Mouse (Mus musculus) spleen, postnatal 36 days (tissue): ENCODE measurements around the gene Abi2.
"Not testable (repeated sequence)": the region's sequence is repeated elsewhere in the genome, so short reads cannot be mapped to it uniquely, and the experiment has no call there.

Experiments used
- DNase-seq, 2 experiments: peaks; one replicate each; pipeline ENCODE4 v3.0.0; 2022; ENCODE audit warnings: low spot score in 2 of 2, mixed read lengths in 1 of 2

The Abi2 gene

DNA sequence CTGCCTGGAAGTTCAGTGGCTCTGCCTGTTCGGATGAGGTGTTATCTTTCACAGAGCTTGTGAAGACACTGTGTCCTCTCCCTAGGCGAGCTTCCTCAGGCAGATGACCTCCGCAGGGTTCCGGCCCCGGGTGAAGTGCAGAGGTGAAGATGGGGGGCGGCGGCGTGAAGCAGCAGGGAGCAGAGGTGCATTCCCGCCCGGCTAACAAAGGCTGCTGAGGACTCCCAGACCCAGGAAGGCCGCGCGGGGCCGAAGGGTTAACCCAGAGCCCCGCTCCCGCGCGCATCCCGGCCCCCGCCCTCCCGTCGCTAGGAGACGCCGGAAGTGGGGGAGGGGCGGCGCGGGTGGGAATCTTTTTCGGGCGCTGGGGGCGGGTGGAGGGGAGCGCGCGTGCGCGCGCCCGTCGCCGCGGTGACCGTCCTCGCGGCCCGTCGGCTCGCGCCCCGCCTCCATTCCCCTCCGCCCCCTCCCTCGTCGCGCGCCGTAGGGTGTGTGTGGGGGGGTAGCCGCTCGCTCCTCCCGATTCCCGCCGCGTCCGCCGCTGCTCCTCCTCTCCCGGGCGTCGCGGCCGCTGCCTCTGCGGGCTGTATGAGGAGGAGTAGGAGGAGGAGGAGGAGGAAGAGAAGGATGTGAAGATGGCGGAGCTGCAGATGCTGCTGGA is at the start of gene Abi2:
Gene Abi2 (plus strand): TSS at position 452 of the 661 bp plus-strand sequence.
- DNase-seq, result peak; percentile 67 to 71

- no peak for DNase-seq
Measured at GRCm38 (mm10) chr1:60361626-60362025, 47.8 kb upstream of the Abi2 start.

DNA sequence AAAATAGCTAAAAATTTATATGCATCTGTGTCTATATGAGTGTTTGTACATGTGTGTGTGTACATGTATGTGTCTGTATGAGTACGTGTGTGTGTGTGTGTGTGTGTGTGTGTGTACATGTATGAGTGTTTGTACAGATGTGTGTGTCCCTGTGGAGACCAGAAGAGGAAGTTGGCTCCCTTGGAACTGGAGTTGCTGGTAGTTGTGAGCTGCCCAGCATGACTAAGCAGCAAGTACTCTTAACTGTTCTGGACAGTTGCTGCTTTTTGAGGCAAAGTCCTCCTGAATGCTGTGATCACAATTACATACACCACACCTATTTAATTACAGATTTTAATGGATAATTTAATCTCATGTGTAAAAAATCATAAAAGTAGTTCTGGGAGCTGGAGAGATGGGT is 32.9 kb upstream of the Abi2 start:
- DNase-seq, result no peak

GRCm38 (mm10) chr1:60381910-60382309 is 27.5 kb upstream of the Abi2 start:
- DNase-seq, result no peak

- no peak for DNase-seq
Measured at GRCm38 (mm10) chr1:60404848-60405247, 4.6 kb upstream of the Abi2 start.

GRCm38 (mm10) chr1:60408501-60409167 is 785 bp upstream of the Abi2 start:
- DNase-seq, result no peak

DNA sequence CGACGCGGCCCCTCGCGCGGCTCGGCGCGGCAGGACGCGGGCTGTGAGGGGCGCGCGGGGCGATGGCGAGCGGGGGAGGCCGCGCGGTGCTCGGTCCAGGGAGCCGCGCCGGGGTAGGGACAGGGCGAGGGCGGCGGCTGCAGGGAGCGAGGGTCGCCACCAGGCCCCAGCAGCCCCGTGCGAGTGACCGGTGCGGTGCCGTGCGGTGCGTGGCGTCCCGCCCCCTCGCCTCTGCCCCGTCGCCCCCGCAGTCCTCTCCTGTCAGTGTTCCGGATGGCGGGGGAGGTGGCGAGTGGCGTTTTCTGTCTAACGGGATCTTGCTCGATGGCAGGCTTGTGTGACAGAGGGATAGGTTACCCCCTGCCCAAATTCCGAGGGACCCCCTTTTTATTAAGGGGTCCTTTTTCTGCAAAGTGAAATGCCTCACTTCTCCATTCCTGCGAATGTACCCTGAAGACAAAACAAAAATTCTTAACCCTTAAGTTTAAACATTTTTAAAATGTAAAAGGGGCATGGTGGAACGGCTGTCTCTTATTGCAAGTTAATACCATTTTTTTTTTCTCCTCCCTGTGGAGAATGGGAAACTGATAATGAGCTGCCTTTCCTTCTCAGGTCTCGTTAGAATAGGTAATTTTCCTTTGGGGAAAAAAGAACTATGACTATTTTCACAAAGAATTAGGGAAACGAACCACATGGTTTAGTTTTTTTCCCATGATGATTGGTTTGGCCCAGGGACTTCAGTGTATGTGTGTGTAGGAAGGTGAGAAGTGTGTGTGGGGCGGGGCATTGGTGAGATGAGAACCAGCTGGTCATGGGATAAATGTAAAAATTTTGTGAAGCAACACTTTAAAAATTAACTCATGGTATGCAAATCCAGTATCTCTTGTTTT is 754 bp downstream of the Abi2 start:
- DNase-seq, result peak; percentile 4 to 14

DNA sequence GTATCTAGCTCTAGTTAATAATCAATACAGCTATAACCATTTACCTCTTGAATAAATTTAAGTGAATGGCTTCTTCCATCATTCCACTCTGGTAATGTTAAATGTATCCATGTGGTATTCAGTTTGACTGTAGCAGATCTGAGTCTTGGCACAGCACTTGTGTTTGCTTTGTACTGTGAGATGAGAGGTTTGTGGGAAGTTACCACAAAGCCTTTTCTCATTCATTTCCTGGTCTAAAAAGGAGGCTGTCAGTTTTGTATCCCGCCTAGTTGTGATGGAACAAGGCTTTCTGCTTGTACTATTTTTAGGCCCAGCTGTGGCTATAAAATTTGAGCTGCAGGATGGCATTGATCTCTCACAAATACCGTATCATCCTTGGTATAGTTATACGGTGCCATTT is 7.3 kb downstream of the Abi2 start:
- peak in 1 of 2 experiments; percentile 3 for DNase-seq

DNA sequence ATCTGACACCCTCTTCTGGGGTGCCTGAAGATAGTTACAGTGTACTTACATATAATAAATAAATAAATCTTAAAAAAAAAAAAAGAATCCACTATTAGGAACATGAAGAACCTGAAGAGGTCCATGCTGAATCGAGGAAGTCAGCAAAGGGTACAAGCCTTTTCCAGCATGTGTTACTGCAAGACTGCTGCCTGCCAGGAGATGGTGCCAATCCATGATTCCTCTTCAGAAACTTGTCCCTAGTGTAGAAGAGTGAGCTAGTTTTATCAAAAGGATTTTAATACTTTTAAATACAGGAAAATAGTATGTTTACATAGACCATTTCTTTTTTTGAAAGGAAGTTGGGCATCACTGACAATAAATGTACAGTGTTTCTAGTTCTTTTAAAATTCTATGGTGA is 14.5 kb downstream of the Abi2 start:
- DNase-seq, result no peak

- no peak for DNase-seq
Measured at GRCm38 (mm10) chr1:60428341-60428740, 18.9 kb downstream of the Abi2 start.

DNA sequence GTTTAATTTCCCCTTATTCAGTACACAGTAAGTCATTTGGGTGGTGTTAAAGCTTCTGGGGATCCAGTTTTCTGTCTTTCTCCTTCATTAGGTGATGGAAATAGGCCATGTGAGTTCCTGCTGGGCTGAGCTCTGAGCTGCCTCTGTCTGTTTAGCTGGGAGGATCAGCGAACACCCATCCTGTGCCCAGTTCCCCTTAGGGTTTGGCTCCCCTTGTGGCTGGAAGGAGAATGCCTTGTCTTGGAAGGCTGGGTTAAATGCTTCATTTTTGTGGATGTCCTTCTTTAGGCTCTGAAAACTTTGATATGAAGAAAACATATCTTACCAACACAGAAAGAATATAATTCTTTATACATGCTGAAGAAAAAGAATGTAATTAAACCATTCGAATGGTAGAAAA is 19.5 kb downstream of the Abi2 start:
- peak; percentile 11 to 22 for DNase-seq

GRCm38 (mm10) chr1:60431531-60431930 is 22.1 kb downstream of the Abi2 start:
- DNase-seq, result no peak

- DNase-seq, result no peak
Measured at GRCm38 (mm10) chr1:60432497-60432896, 23.1 kb downstream of the Abi2 start.

DNA sequence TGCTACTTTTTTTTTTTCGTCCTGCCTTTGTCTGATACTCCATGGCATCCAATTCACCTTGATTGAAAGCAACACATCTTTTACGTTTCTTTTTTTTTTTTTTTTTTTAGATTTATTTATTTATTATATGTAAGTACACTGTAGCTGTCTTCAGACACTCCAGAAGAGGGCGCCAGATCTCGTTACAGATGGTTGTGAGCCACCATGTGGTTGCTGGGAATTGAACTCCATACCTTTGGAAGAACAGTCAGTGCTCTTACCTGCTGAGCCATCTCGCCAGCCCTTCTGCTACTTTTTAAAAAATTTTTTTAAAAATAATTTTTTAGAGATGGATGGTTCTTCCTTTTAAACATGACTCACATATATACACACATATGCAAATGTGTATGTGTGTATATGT is 32.0 kb downstream of the Abi2 start:
- DNase-seq, result not testable (repeated sequence)

DNA sequence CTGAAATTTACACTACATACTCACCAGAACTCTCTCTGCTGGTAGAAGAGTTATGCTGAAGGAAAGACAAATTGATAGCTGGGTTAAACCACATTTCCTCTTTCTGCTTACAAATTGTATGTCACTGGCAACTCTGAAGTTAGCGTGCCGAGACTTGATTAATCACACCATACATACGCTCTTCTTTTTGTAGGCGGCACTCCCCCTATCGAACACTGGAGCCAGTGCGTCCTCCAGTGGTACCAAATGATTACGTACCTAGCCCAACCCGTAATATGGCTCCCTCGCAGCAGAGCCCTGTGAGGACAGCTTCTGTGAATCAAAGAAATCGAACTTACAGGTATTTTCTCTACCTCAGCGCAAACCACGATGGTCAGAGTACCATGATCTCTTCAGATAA is 37.6 kb downstream of the Abi2 start:
- DNase-seq, result peak; percentile 17 to 18

GRCm38 (mm10) chr1:60449896-60450295 is 40.5 kb downstream of the Abi2 start:
- no peak for DNase-seq

- DNase-seq, result no peak
Measured at GRCm38 (mm10) chr1:60460623-60461022, 51.2 kb downstream of the Abi2 start.

GRCm38 (mm10) chr1:60469491-60469890 is 60.1 kb downstream of the Abi2 start:
- DNase-seq, result no peak

GRCm38 (mm10) chr1:60470541-60470940 is 61.1 kb downstream of the Abi2 start:
- no peak for DNase-seq

DNA sequence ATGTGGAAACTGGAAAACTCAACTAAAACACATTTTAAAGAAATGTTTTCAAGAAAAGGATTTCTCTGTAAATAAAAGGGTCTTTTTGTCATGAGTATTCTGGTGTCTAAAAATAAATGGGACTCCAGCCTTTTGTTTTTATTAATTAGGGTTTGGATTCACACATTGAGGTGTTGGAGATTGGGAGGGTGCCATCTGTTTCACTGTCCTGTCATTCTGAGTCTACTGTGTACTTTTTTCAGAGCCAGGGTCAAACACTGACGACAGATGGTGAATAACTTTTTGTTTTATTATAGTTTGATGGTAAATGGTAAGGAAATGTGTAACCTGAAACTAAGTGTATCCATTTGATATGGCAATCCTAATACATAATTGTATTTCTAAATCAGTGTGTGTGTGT is 72.1 kb downstream of the Abi2 start:
- DNase-seq, result no peak

DNA sequence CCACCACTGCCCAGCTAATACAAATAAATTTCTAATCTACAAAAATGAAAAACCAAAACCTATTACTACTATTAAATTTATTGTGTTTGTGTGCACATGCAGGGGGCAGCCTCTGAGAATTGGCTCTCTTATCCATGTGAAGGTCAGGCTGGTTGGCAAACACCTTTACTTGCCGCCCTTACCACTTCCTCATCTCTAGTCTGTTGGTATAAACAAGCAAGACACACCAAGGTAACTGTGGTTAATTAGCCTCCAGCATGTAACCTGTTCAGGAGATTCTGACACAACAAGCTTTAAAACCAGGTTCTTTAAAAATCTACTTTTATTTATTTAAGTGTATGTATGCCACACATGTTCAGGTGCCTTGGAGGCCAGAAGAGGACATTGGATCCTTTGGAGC is 73.5 kb downstream of the Abi2 start:
- DNase-seq, result no peak

- DNase-seq, result no peak
Measured at GRCm38 (mm10) chr1:60485649-60486048, 76.2 kb downstream of the Abi2 start.

- no peak for DNase-seq
Measured at GRCm38 (mm10) chr1:60488635-60489034, 79.2 kb downstream of the Abi2 start.
